Mouse (Mus musculus): ENCODE data around the gene Fbxl16. TPM values are rescaled to one million over a fixed set of nuclear protein-coding genes. Genes with fewer than 3 reads are reported as not detected.

The Fbxl16 gene
- 6.0 TPM for polyA plus RNA-seq (2012; fragmentation: generic; extraction: Trizol)

GRCm38 (mm10) chr17:25808789-25809605 lies at the start of gene Fbxl16:
Fbxl16 (plus strand) TSS chr17:25809085.
- Histone ChIP-seq H3K79me2 (ENCODE audit: control insufficient read depth, insufficient read depth) (no peaks in the 10 kb centered on the region), H3K4me3 (peak within 1 kb of the TSS; percentile 26), H3K4me2 (ENCODE audit: low read depth) (peak within 1 kb of the TSS; percentile 77), H3K36me3 (ENCODE audit: control insufficient read depth, insufficient read depth) (no peaks in the 10 kb centered on the region), H3ac (ENCODE audit: control insufficient read depth, insufficient read length) (peak within 1 kb of the TSS; percentile 38), H3K27me3 (ENCODE audit: control insufficient read depth, insufficient read depth, insufficient read length) (no peaks in the 10 kb centered on the region)
- TF ChIP-seq REST (IDR thresholded peaks at IDR 0.05; ENCODE audit: insufficient read depth, insufficient read length) (no peak), POLR2A (IDR thresholded peaks at IDR 0.05; ENCODE audit: insufficient read length, low read depth) (peak; percentile 43), CEBPB (IDR thresholded peaks at IDR 0.05; ENCODE audit: insufficient read depth, poor library complexity, severe bottlenecking) (no peak)

GRCm38 (mm10) chr17:25760148-25760547 lies 48.7 kb upstream of the Fbxl16 start:
- Histone ChIP-seq H3K27me3 (ENCODE audit: control insufficient read depth, insufficient read depth, insufficient read length) (no peaks in the 10 kb centered on the region), H3K4me2 (ENCODE audit: low read depth) (no peak overlapping the region), H3K36me3 (ENCODE audit: control insufficient read depth, insufficient read depth) (no peaks in the 10 kb centered on the region), H3ac (ENCODE audit: control insufficient read depth, insufficient read length) (no peak overlapping the region), H3K4me3 (no peak overlapping the region), H3K79me2 (ENCODE audit: control insufficient read depth, insufficient read depth) (no peaks in the 10 kb centered on the region)
- TF ChIP-seq MYOD1 (IDR thresholded peaks at IDR 0.05; ENCODE audit: control insufficient read depth in 1 of 3, insufficient read length in 2 of 3, low read depth in 2 of 3), result no peak
- TF ChIP-seq MAX (IDR thresholded peaks at IDR 0.05; ENCODE audit: low read depth), result no peak
- no peak for TF ChIP-seq CEBPB (IDR thresholded peaks at IDR 0.05; ENCODE audit: insufficient read depth, poor library complexity, severe bottlenecking)
- TF ChIP-seq POLR2A (IDR thresholded peaks at IDR 0.05; ENCODE audit: insufficient read length, low read depth), result no peak
- TF ChIP-seq REST (IDR thresholded peaks at IDR 0.05; ENCODE audit: insufficient read depth, insufficient read length), result no peak
- TF ChIP-seq TCF12 (IDR thresholded peaks at IDR 0.05; ENCODE audit: insufficient read depth, poor library complexity, severe bottlenecking), result no peak
- no peak for TF ChIP-seq TCF3 (IDR thresholded peaks at IDR 0.05; ENCODE audit: insufficient read length, low read depth)
- TF ChIP-seq SRF (IDR thresholded peaks at IDR 0.05; ENCODE audit: control insufficient read depth, insufficient read length, low read depth), result no peak

- Histone ChIP-seq H3ac (ENCODE audit: control insufficient read depth, insufficient read length) (no peak overlapping the region), H3K36me3 (ENCODE audit: control insufficient read depth, insufficient read depth) (no peaks in the 10 kb centered on the region), H3K4me3 (no peak overlapping the region), H3K27me3 (ENCODE audit: control insufficient read depth, insufficient read depth, insufficient read length) (no peaks in the 10 kb centered on the region), H3K4me2 (ENCODE audit: low read depth) (peak overlapping the region; percentile 34), H3K79me2 (ENCODE audit: control insufficient read depth, insufficient read depth) (no peaks in the 10 kb centered on the region)
- TF ChIP-seq MYOD1 (IDR thresholded peaks at IDR 0.05; ENCODE audit: control insufficient read depth in 1 of 3, insufficient read length in 2 of 3, low read depth in 2 of 3), result peak in 1 of 3 experiments; percentile 58
- no peak for TF ChIP-seq SRF (IDR thresholded peaks at IDR 0.05; ENCODE audit: control insufficient read depth, insufficient read length, low read depth)
- no peak for TF ChIP-seq E2F4 (IDR thresholded peaks at IDR 0.05; ENCODE audit: insufficient read depth)
- TF ChIP-seq USF1 (IDR thresholded peaks at IDR 0.05; ENCODE audit: low read depth), result no peak
- TF ChIP-seq TCF12 (IDR thresholded peaks at IDR 0.05; ENCODE audit: insufficient read depth, poor library complexity, severe bottlenecking), result no peak
- TF ChIP-seq CEBPB (IDR thresholded peaks at IDR 0.05; ENCODE audit: insufficient read depth, poor library complexity, severe bottlenecking), result no peak
- TF ChIP-seq TCF3 (IDR thresholded peaks at IDR 0.05; ENCODE audit: insufficient read length, low read depth), result no peak
- no peak for TF ChIP-seq POLR2A (IDR thresholded peaks at IDR 0.05; ENCODE audit: insufficient read length, low read depth)
- TF ChIP-seq MAX (IDR thresholded peaks at IDR 0.05; ENCODE audit: low read depth), result no peak
- no peak for TF ChIP-seq POLR2AphosphoS2 (IDR thresholded peaks at IDR 0.05; ENCODE audit: insufficient read length, low read depth)
- TF ChIP-seq REST (IDR thresholded peaks at IDR 0.05; ENCODE audit: insufficient read depth, insufficient read length), result no peak
- peak in 1 of 3 experiments; percentile 61 for TF ChIP-seq MYOG (IDR thresholded peaks at IDR 0.05; ENCODE audit: control insufficient read depth in 1 of 3, insufficient read depth in 1 of 3, insufficient read length in 2 of 3, low read depth in 2 of 3)
Observed at GRCm38 (mm10) chr17:25761561-25761970, 47.3 kb upstream of the Fbxl16 start.

GRCm38 (mm10) chr17:25762591-25762990 lies 46.3 kb upstream of the Fbxl16 start:
- TF ChIP-seq POLR2AphosphoS2 (IDR thresholded peaks at IDR 0.05; ENCODE audit: insufficient read length, low read depth), result no peak
- Histone ChIP-seq H3K4me2 (ENCODE audit: low read depth) (no peak overlapping the region), H3K36me3 (ENCODE audit: control insufficient read depth, insufficient read depth) (no peaks in the 10 kb centered on the region), H3K4me3 (no peak overlapping the region), H3K27me3 (ENCODE audit: control insufficient read depth, insufficient read depth, insufficient read length) (no peaks in the 10 kb centered on the region), H3K79me2 (ENCODE audit: control insufficient read depth, insufficient read depth) (no peaks in the 10 kb centered on the region), H3ac (ENCODE audit: control insufficient read depth, insufficient read length) (no peak overlapping the region)

GRCm38 (mm10) chr17:25765886-25766285 lies 43.0 kb upstream of the Fbxl16 start:
- Histone ChIP-seq H3ac (ENCODE audit: control insufficient read depth, insufficient read length) (no peak overlapping the region), H3K36me3 (ENCODE audit: control insufficient read depth, insufficient read depth) (no peaks in the 10 kb centered on the region), H3K79me2 (ENCODE audit: control insufficient read depth, insufficient read depth) (no peaks in the 10 kb centered on the region), H3K27me3 (ENCODE audit: control insufficient read depth, insufficient read depth, insufficient read length) (no peaks in the 10 kb centered on the region), H3K4me2 (ENCODE audit: low read depth) (no peak overlapping the region), H3K4me3 (no peak overlapping the region)
- TF ChIP-seq E2F4 (IDR thresholded peaks at IDR 0.05; ENCODE audit: insufficient read depth), result no peak
- TF ChIP-seq MYOD1 (IDR thresholded peaks at IDR 0.05; ENCODE audit: control insufficient read depth in 1 of 3, insufficient read length in 2 of 3, low read depth in 2 of 3), result peak in 2 of 3 experiments; percentile 35 to 50
- peak in 1 of 3 experiments; percentile 7 for TF ChIP-seq MYOG (IDR thresholded peaks at IDR 0.05; ENCODE audit: control insufficient read depth in 1 of 3, insufficient read depth in 1 of 3, insufficient read length in 2 of 3, low read depth in 2 of 3)

Data from myocyte (in vitro differentiated cells).